Mouse (Mus musculus) neural tube, embryonic 11.5 days (tissue): ENCODE data around the gene Lhx3. TPM values are rescaled to one million over a fixed set of nuclear protein-coding genes. Genes with fewer than 3 reads are reported as not detected.

Source experiments
- ATAC-seq: fragments of 200-750 bp; cut with Nextera tagmentation; 2 replicates; pipeline ENCODE4 v1.8.0; 2017; ENCODE audit warnings: moderate number of reproducible peaks, mild to moderate bottlenecking, moderate TSS enrichment, moderate library complexity; ENCODE audit not compliant: insufficient read depth, low FRiP score, low TSS enrichment
- DNase-seq: peaks from one replicate; pipeline ENCODE4 v3.0.0-alpha.2; 2015; ENCODE audit warnings: low spot score
- H3K27ac ChIP-seq: fragments of 300-500 bp; sonication (generic); 2 replicates; pipeline ENCODE4 v1.5.1; 2014; ENCODE audit warnings: low read depth, mild to moderate bottlenecking, low read length
- H3K27me3 ChIP-seq: fragments of 300-500 bp; sonication (generic); 2 replicates; pipeline ENCODE4 v1.6.1; 2014; ENCODE audit warnings: mild to moderate bottlenecking, low read length, mixed read lengths; ENCODE audit not compliant: control insufficient read depth, insufficient read depth
- H3K36me3 ChIP-seq: fragments of 300-500 bp; sonication (generic); 2 replicates; pipeline ENCODE4 v1.6.1; 2014; ENCODE audit warnings: mild to moderate bottlenecking, low read length, moderate library complexity, mixed read lengths; ENCODE audit not compliant: control insufficient read depth, insufficient read depth
- H3K4me1 ChIP-seq: fragments of 300-500 bp; sonication (generic); 2 replicates; pipeline ENCODE4 v1.6.1; 2014; ENCODE audit warnings: low read length, mixed read lengths; ENCODE audit not compliant: control insufficient read depth, insufficient read depth
- H3K4me2 ChIP-seq: fragments of 300-500 bp; sonication (generic); 2 replicates; pipeline ENCODE4 v1.6.1; 2014; ENCODE audit warnings: low read depth, mild to moderate bottlenecking, moderate library complexity
- H3K4me3 ChIP-seq: fragments of 300-500 bp; sonication (generic); 2 replicates; pipeline ENCODE4 v1.5.1; 2014; ENCODE audit warnings: low read depth, low read length
- H3K9ac ChIP-seq: fragments of 300-500 bp; sonication (generic); 2 replicates; pipeline ENCODE4 v1.6.1; 2014; ENCODE audit warnings: mild to moderate bottlenecking, low read length
- H3K9me3 ChIP-seq: fragments of 300-500 bp; sonication (generic); 2 replicates; pipeline ENCODE4 v1.6.1; 2016; ENCODE audit warnings: low read length; ENCODE audit not compliant: control insufficient read depth
- WGBS: fragments of 180-500 bp; shearing (Covaris S2); extraction: QIAGEN DNeasy Blood & Tissue Kit; methylation state at CpG from one replicate; pipeline ENCODE4 v1.1.7; 2014; 5-methylcytosine and 5-hydroxymethylcytosine counted together
- polyA plus RNA-seq: library from polyadenylated mRNA; unstranded; fragments of >200 nt; fragmentation: Nextera tagmentation; extraction: Ambion mirVana; gene quantifications from 2 replicates; pipeline ENCODE4 v1.2.1, GENCODE M21; 2014

Lhx3 gene
- polyA plus RNA-seq, 1 experiment from 2014 or later, result 25.3 TPM

DNA sequence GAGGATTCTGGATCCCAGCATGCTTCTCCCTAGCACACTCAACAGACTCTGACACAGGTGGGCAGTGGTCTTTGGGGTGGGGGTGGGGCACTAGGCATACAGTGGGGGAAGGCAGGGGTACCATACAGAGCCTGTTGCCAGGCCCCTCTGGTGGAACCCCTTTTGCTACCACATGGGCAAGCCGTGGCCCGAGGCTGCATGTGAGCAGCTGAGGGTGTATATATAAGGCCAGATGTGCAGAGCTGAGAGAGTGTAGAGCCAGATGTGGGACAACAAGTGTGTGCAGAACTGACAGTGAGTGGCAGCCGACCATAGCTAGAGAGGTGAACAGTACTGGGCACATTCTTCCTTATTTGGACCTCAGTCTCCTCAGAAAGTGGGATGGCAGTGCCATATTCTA, 41.2 kb downstream of the Lhx3 start:
- Histone ChIP-seq H3K27ac (no peak overlapping the region), H3K9me3 (no peaks in the 10 kb centered on the region), H3K36me3 (no peaks in the 10 kb centered on the region), H3K9ac (no peak overlapping the region), H3K27me3 (no peaks in the 10 kb centered on the region), H3K4me3 (no peak overlapping the region), H3K4me1 (no peaks in the 10 kb centered on the region; the same call in 1 of the 2 replicates), H3K4me2 (no peak overlapping the region)
- 84% methylated on average over 3 of the region's 3 CpGs for WGBS
- no peak for ATAC-seq
- no peak for DNase-seq

DNA sequence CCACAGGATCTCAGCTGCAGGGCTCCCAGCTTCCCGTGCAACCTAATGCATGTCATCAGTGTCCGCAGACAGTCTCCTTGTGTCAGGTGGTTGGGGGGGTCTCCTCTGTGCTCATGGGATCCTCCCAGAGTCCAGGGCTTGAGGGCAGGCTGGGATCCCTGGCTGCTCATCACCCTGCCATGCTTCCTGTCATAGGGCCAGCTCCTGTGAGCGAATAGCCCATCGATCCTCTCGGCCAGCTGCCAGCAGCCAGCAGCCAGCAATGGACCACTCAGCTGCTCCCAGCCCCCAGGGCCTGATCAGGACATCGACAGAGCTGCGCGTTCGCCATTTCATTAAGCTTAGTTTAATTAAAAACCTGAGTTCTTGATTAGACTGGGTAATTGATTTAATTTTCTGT, 50.0 kb downstream of the Lhx3 start:
- 65% methylated on average over 9 of the region's 9 CpGs for WGBS
- peaks cover 7% of the 10 kb centered on the region; the same call in 1 of the 2 replicates for H3K4me1 ChIP-seq
- no peak overlapping the region for H3K27ac ChIP-seq
- no peak overlapping the region for H3K9ac ChIP-seq
- H3K27me3 ChIP-seq, result no peaks in the 10 kb centered on the region
- H3K4me2 ChIP-seq, result no peak overlapping the region
- DNase-seq (no peak), ATAC-seq (no peak)
- no peak overlapping the region for H3K4me3 ChIP-seq
- H3K9me3 ChIP-seq, result no peaks in the 10 kb centered on the region
- H3K36me3 ChIP-seq, result no peaks in the 10 kb centered on the region

DNA sequence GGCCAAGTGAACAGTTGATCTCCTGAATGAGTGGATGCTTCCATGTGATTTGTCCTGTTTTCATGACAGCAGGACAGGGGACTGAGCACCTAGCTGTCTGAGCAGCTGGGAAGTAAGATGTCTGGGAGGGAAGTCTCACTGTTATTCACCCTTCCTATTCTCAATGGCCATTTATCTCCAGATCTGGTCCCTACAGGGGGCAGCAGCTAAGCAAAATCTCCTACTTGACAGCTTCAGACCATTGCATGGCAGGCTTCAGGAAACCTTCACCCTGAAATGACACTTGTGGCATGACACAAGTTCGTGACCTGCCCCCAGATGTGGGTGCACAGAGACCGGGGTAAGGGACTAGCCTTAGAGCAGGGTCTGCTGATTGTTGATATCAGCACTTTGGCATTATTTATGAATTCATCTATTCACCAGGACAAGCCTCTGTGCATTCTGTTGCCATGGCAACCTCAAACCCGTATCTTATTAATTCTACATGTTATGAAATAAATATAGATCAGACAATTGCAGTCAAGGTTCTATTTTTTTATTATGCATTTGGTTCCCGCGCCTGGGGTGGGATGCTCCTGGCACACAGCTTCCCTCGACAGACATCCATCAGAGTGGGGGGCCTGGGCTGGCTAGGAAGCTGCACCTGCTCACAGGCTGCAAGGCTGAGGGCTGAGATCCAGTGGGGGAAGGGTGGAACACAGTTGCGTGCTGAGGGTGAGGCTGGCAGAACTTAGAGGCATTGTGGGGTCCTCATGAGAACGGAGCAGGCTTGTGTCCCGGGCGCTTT, 51.7 kb downstream of the Lhx3 start:
- H3K27ac ChIP-seq, result no peak overlapping the region
- no peaks in the 10 kb centered on the region for H3K9me3 ChIP-seq
- H3K36me3 ChIP-seq, result no peaks in the 10 kb centered on the region
- no peak overlapping the region for H3K4me3 ChIP-seq
- H3K4me2 ChIP-seq, result no peak overlapping the region
- peak; percentile 51; the same call in 1 of the 2 replicates for ATAC-seq
- no peak overlapping the region for H3K9ac ChIP-seq
- DNase-seq, result no peak
- no peaks in the 10 kb centered on the region for H3K27me3 ChIP-seq
- WGBS, result 63% methylated on average over 10 of the region's 10 CpGs
- H3K4me1 ChIP-seq, result peaks cover 7% of the 10 kb centered on the region; the same call in 1 of the 2 replicates

DNA sequence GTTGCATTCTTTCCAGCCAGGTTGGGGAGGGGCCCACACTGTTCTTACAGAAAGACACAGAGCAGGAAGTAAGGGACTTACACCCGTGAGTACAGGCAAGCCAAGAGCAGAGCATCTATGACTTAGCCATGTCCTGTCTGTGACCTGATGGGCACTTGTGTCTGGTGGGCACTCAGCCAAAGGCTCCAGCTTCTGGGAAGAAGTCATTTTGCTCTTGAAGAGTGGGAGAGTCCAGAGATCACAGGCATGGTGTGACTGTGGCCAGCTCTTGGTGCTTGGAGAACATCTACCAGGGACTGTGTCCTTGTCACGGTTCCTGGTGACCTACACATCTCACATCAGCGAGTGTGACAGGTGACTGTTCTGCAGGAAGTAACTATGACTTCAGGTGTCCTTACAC, 52.4 kb downstream of the Lhx3 start:
- Histone ChIP-seq H3K27me3 (no peaks in the 10 kb centered on the region), H3K4me3 (no peak overlapping the region), H3K36me3 (no peaks in the 10 kb centered on the region), H3K4me2 (no peak overlapping the region), H3K27ac (no peak overlapping the region), H3K9ac (no peak overlapping the region), H3K4me1 (peaks cover 7% of the 10 kb centered on the region; the same call in 1 of the 2 replicates), H3K9me3 (no peaks in the 10 kb centered on the region)
- 77% methylated on average over 3 of the region's 3 CpGs for WGBS
- ATAC-seq, result no peak
- DNase-seq, result no peak

DNA sequence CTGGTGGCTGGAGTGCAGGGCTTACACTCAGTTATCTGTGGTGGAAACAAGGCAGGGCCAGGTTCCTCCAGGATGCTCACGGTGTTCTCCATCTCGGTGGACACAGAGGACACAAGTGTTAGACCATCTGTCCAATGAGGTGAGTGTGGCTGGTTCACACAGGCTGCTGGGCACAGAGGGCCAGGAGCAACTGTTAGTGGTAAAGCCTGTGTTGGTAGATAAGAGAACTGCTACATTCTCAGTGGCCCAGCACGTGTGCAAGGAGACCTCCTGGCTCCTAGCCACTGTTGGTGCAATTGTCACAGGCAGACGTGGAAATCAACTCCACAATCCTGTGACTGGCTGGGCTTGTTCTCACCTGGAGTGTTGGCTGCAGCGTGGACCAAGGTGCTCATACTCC, 53.5 kb downstream of the Lhx3 start:
- DNase-seq, result no peak
- ATAC-seq, result no peak
- no peaks in the 10 kb centered on the region for H3K9me3 ChIP-seq

DNA sequence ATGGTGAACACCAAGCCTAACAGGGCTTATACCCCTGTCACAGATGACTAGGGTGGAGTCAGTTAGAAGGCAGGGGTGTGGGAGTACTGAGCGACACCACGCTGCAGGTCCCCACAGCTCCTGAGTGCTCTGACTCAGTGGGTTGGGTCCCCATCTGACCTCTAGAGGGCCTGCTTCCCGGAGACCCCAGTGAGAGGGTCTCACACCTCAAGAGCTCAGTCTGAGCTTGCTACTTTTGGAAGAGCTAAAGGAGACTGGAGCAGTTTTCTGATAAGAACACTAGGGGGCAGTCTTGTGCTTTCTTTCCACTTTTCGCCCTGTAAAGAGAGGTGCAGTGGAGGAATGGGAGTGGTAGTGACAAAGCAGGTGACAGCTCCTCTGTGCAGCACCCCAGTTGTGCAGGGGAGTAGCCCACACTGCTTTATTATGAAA, 54.2 kb downstream of the Lhx3 start:
- no peak overlapping the region for H3K27ac ChIP-seq
- H3K27me3 ChIP-seq, result no peaks in the 10 kb centered on the region
- no peaks in the 10 kb centered on the region for H3K9me3 ChIP-seq
- no peak overlapping the region for H3K4me3 ChIP-seq
- peaks cover 7% of the 10 kb centered on the region; the same call in 1 of the 2 replicates for H3K4me1 ChIP-seq
- H3K36me3 ChIP-seq, result no peaks in the 10 kb centered on the region
- no peak overlapping the region for H3K9ac ChIP-seq
- ATAC-seq, result 0 out of 2 replicates have a peak, but pooled peaks have one; percentile 46
- no peak overlapping the region for H3K4me2 ChIP-seq
- DNase-seq, result peak; percentile 59
- 14% methylated on average over 4 of the region's 4 CpGs for WGBS

More for the DNA sequence above, 53.5 kb downstream of the Lhx3 start:
- 78% methylated on average over 5 of the region's 5 CpGs for WGBS
- peaks cover 7% of the 10 kb centered on the region; the same call in 1 of the 2 replicates for H3K4me1 ChIP-seq
- no peak overlapping the region for H3K9ac ChIP-seq
- no peaks in the 10 kb centered on the region for H3K36me3 ChIP-seq
- no peak overlapping the region for H3K27ac ChIP-seq
- H3K27me3 ChIP-seq, result no peaks in the 10 kb centered on the region
- H3K4me3 ChIP-seq, result no peak overlapping the region
- no peak overlapping the region for H3K4me2 ChIP-seq

DNA sequence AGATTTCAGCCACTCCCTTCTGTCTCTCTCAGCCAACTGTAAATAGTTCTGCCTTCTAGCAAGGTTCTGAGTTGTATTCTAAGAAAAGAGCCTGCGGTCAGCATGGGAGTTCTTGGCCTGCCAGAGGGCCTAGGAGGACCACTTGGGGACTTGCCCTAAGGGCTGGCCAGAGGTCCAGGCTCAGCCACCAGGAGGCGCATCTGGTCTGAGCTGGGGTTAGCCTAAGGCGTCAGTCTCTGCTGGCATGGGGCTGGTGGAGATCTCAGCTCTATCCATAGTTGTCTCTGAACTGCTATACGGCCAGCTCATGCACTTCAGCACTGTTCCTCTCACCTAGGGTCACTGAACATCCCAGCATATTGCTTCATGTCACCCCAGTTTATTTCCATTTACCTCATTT, 54.8 kb downstream of the Lhx3 start:
- Histone ChIP-seq H3K4me3 (no peak overlapping the region), H3K4me1 (peaks cover 9% of the 10 kb centered on the region; the same call in 1 of the 2 replicates), H3K9me3 (no peaks in the 10 kb centered on the region), H3K27me3 (no peaks in the 10 kb centered on the region), H3K9ac (no peak overlapping the region), H3K36me3 (no peaks in the 10 kb centered on the region), H3K27ac (no peak overlapping the region), H3K4me2 (no peak overlapping the region)
- DNase-seq, result peak; percentile 64
- ATAC-seq, result no peak
- 38% methylated on average over 4 of the region's 4 CpGs for WGBS
